26 mouse cellular contexts compared by ENCODE assay signal in the genomic region with DNA sequence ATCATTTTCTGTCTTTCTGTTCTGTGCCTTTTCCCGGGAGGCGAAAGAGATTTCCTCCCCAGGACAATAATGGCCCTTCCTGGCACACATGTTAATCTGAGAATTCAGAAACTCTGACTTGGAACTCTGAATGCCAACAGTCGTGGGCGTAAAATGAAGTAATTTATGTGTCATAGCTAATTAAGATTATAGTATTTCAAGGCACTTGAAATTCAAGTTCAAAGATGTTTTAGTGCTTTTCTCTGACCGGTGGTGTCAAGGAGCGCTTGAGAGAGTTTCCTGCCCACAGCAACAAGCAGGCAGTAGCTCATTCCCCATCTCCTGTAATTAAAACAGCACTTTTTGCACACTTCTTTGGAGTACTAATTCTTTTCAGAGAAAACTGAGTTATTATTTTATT.
"Had no signal": no experiment of that assay in that cellular context is flagged by ENCODE, and none has a peak within 500 bp of the region (broad histone marks: within the 10 kb centered on the region; RNA-seq: fewer than 3 reads in every experiment).

No protein-coding gene starts in this region.

- DNase-seq: gastrocnemius, adult 2 months; gastrocnemius, postnatal 10 days; gastrocnemius, postnatal 25 days; heart, adult 18-20 months; heart, postnatal 10 days; heart, postnatal 4 days; kidney, adult 8-10 months; kidney, postnatal 10 days; kidney, postnatal 25 days; kidney, postnatal 4 days; left cerebral cortex, postnatal 4 days; lung, adult 18-20 months had no signal

- H3K4me3 ChIP-seq: gastrocnemius, adult 2 months; heart, embryonic 10.5 days; heart, embryonic 12.5 days; hindbrain, embryonic 10.5 days; hindbrain, embryonic 12.5 days; intestine, embryonic 15.5 days; layer of hippocampus, adult 2 months; limb, embryonic 13.5 days; limb, embryonic 15.5 days; liver, embryonic 12.5 days had no signal

- ATAC-seq: hindbrain, embryonic 16.5 days; inflammation-experienced regulatory T-cells, adult 6 months; intestine, embryonic 15.5 days; intestine, postnatal 0 days; liver, embryonic 12.5 days had no signal

- H3K4me1 ChIP-seq: heart, embryonic 10.5 days; hindbrain, embryonic 12.5 days; intestine, embryonic 15.5 days; limb, embryonic 13.5 days; limb, embryonic 15.5 days; liver, embryonic 12.5 days had no signal

- H3K9ac ChIP-seq: heart, embryonic 12.5 days; hindbrain, embryonic 12.5 days; hindbrain, embryonic 14.5 days; intestine, embryonic 15.5 days; limb, embryonic 13.5 days; limb, embryonic 15.5 days; liver, embryonic 12.5 days; liver, embryonic 14.5 days had no signal

- H3K27ac ChIP-seq: gastrocnemius, adult 2 months; heart, embryonic 10.5 days; hindbrain, embryonic 10.5 days; hindbrain, embryonic 12.5 days; hindbrain, embryonic 14.5 days; intestine, embryonic 15.5 days; layer of hippocampus, adult 2 months; limb, embryonic 13.5 days; limb, embryonic 15.5 days; liver, embryonic 12.5 days; liver, embryonic 14.5 days had no signal

- H3K36me3 ChIP-seq: heart, embryonic 10.5 days; heart, embryonic 12.5 days; hindbrain, embryonic 10.5 days; hindbrain, embryonic 12.5 days; intestine, embryonic 15.5 days; limb, embryonic 13.5 days; limb, embryonic 15.5 days; liver, embryonic 12.5 days had no signal

- H3K27me3 ChIP-seq: heart, embryonic 12.5 days; hindbrain, embryonic 12.5 days; intestine, embryonic 15.5 days; liver, embryonic 12.5 days had no signal

- H3K9me3 ChIP-seq: heart, embryonic 10.5 days; heart, embryonic 12.5 days; hindbrain, embryonic 10.5 days; hindbrain, embryonic 12.5 days; intestine, embryonic 15.5 days; limb, embryonic 13.5 days; limb, embryonic 15.5 days; liver, embryonic 12.5 days had no signal

- H3K4me2 ChIP-seq: heart, embryonic 12.5 days; hindbrain, embryonic 12.5 days; hindbrain, embryonic 14.5 days; intestine, embryonic 15.5 days; limb, embryonic 13.5 days; limb, embryonic 15.5 days; liver, embryonic 12.5 days had no signal
